Mouse (Mus musculus) cortical plate, adult 2 months (tissue): ENCODE measurements around the gene Prkar2b.

Source experiments
- CTCF ChIP-seq: fragments of 200-500 bp; IDR thresholded peaks from 2 replicates; pipeline ENCODE4 v1.5.1; 2011; ENCODE audit warnings: mild to moderate bottlenecking, control low read depth, low read length; ENCODE audit not compliant: insufficient read depth; ENCODE audit errors: extremely low read depth
- POLR2A ChIP-seq: fragments of 200-500 bp; IDR thresholded peaks from 2 replicates; pipeline ENCODE4 v1.6.1; 2011; ENCODE audit warnings: mild to moderate bottlenecking, low read length, control low read depth; ENCODE audit not compliant: insufficient read depth; ENCODE audit errors: extremely low read depth

- TF ChIP-seq CTCF = no peak
- no peak for TF ChIP-seq POLR2A
These were observed 50.0 kb downstream of the Prkar2b start for GRCm38 (mm10) chr12:32011128-32011527.
